Mouse (Mus musculus) spleen, postnatal 0 days (tissue): ENCODE data around the gene Car10. TPM values are rescaled to one million over a fixed set of nuclear protein-coding genes. Genes with fewer than 3 reads are reported as not detected.

Source experiments
- polyA plus RNA-seq: library from polyadenylated mRNA; unstranded; fragments of >200 nt; fragmentation: Nextera tagmentation; extraction: Ambion mirVana; gene quantifications from 2 replicates; pipeline ENCODE4 v1.2.1, GENCODE M21; 2015

The Car10 gene
- not detected in 2 replicates for polyA plus RNA-seq

GRCm38 (mm10) chr11:93097941-93098828, at the start of gene Car10:
TSS of gene Car10 (plus strand) at chr11:93098028.

